Mouse (Mus musculus) lung, adult 2 months (tissue): ENCODE results near the gene Slc28a3.

Experiments
- CTCF ChIP-seq: fragments of 200-500 bp; IDR thresholded peaks from 2 replicates; pipeline ENCODE4 v1.5.1; 2011; ENCODE audit warnings: mild to moderate bottlenecking, low read length, control low read depth; ENCODE audit not compliant: insufficient read depth
- POLR2A ChIP-seq: fragments of 200-500 bp; IDR thresholded peaks from 2 replicates; pipeline ENCODE4 v1.6.1; 2011; ENCODE audit warnings: low read depth, mild to moderate bottlenecking, control low read depth, low read length, borderline replicate concordance; ENCODE audit errors: extremely low read depth

DNA sequence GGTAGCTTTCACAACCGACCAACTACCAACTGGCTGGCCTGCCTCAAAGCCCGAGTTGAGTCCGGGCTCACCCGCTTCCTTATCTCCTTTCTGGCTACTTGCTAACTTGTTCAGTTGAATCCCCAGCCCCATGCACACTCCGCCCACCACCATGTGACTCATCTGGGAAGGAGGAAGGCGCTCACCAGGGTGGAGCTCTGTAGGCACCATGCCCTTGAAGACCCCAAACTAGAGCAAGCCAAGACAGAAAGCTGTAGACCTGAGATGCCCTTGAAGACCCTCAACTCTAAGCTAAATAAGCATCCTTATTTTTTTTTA is 72.8 kb downstream of the Slc28a3 start:
- TF ChIP-seq CTCF = no peak
- no peak for TF ChIP-seq POLR2A
